Mouse (Mus musculus): ENCODE measurements around the gene Adamtsl2. TPM values are rescaled to one million over a fixed set of nuclear protein-coding genes. Genes with fewer than 3 reads are reported as not detected.
A peak's percentile ranks its signal among the peaks of the same experiment; 100 is the strongest.

Gene Adamtsl2
- polyA plus RNA-seq, 1 experiment from 2014 or later, result 9.6 TPM

DNA sequence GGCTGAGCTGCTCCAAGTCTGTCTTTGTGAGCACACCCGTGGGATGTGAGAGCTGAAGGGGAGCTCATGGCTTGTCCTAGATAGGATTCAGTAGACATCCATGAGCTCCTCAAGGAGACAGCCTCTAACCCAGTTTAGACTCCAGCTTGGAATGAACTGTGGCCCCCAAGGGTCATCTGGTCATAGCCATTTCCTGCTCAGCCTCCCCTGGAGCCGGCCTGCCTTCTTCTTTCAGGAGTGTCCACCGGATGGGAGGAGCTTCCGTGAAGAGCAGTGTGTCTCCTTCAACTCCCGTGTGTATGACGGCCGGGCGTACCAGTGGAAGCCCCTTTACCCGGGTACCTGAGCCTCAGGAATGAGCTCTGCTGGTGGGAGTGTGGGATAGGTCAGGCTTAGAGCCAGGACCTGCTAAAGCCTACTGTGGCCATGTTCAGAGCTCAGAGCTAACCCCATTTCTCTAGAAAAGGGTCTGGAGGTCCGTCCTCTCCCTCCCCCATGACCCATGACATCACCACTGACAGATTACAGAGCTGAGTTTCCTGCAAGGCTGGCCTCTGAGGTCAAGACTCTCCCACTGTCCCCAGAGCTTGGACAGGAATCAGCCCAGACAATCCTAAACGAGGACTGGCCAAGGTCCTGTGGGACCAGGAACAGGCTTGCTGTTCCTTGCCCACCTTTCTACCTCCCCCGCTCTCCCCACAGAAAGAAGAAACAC lies 4.7 kb downstream of the Adamtsl2 start:
- no peak for ATAC-seq
- Histone ChIP-seq H3K4me1 (ENCODE audit: control insufficient read depth, insufficient read depth, low read depth, low read length) (peaks cover 18% of the 10 kb centered on the region), H3K27me3 (replicated peaks; ENCODE audit: control insufficient read depth, insufficient read depth, low read length) (no peaks in the 10 kb centered on the region; the same call in 1 of the 2 replicates), H3K27ac (ENCODE audit: low read depth, low read length) (no peak overlapping the region), H3K36me3 (ENCODE audit: control insufficient read depth, insufficient read depth, low read length) (no peaks in the 10 kb centered on the region), H3K9ac (ENCODE audit: low read depth, low read length) (no peak overlapping the region), H3K4me2 (ENCODE audit: low read length) (no peak overlapping the region), H3K9me3 (ENCODE audit: control insufficient read depth, low read length) (no peaks in the 10 kb centered on the region), H3K4me3 (ENCODE audit: low read length) (no peak overlapping the region)
- 87% methylated on average over 12 of the region's 12 CpGs for WGBS

DNA sequence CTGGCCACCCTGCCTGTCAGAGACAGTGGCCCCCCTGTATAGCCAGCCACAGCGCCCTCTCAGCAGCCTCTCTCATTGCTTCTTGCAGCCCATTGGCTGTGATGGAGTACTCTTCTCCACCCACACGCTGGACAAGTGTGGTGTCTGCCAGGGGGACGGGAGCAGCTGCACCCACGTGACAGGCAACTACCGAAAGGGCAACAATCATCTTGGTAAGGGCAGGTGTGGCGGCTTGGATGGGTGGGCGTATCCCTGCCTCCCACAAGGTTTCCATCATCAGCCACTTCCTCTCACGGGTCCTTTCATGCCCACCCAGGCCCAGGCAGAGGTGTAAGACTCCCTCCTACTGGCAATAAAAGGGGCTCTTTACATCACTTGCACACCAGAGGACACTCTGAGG lies 5.8 kb downstream of the Adamtsl2 start:
- Histone ChIP-seq H3K4me3 (ENCODE audit: low read length) (no peak overlapping the region), H3K36me3 (ENCODE audit: control insufficient read depth, insufficient read depth, low read length) (no peaks in the 10 kb centered on the region), H3K27me3 (replicated peaks; ENCODE audit: control insufficient read depth, insufficient read depth, low read length) (no peaks in the 10 kb centered on the region; the same call in 1 of the 2 replicates), H3K27ac (ENCODE audit: low read depth, low read length) (no peak overlapping the region), H3K9ac (ENCODE audit: low read depth, low read length) (no peak overlapping the region), H3K4me2 (ENCODE audit: low read length) (no peak overlapping the region), H3K4me1 (ENCODE audit: control insufficient read depth, insufficient read depth, low read depth, low read length) (peaks cover 8% of the 10 kb centered on the region), H3K9me3 (ENCODE audit: control insufficient read depth, low read length) (no peaks in the 10 kb centered on the region)
- WGBS, result 52% methylated on average over 8 of the region's 8 CpGs
- ATAC-seq, result no peak

DNA sequence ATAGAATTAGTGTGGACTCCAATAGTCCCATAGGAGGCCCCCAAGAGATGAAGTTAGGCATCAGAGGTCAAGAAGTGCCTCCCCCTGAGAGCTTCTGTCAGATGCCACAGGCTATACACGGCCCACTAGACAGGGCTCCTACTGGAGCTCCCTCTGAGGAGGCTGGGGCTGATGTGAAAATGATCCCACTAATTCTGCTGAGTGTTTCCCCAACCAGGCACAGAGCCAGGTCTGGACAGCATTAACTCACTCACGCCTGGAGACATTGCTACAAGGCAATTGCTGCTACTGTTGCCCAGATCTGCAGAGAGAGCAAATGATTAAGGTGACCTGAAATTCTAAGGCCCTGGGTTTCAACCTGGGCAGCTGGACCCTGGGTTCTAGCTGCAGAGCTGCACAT lies 6.6 kb downstream of the Adamtsl2 start:
- no peaks in the 10 kb centered on the region; the same call in 1 of the 2 replicates for H3K27me3 ChIP-seq (replicated peaks; ENCODE audit: control insufficient read depth, insufficient read depth, low read length)
- 40% methylated on average over 2 of the region's 2 CpGs for WGBS
- ATAC-seq, result no peak
- no peak overlapping the region for H3K4me3 ChIP-seq (ENCODE audit: low read length)
- H3K36me3 ChIP-seq (ENCODE audit: control insufficient read depth, insufficient read depth, low read length), result no peaks in the 10 kb centered on the region
- H3K9ac ChIP-seq (ENCODE audit: low read depth, low read length), result no peak overlapping the region
- H3K4me2 ChIP-seq (ENCODE audit: low read length), result no peak overlapping the region
- H3K9me3 ChIP-seq (ENCODE audit: control insufficient read depth, low read length), result no peaks in the 10 kb centered on the region
- H3K27ac ChIP-seq (ENCODE audit: low read depth, low read length), result no peak overlapping the region
- peaks cover 7% of the 10 kb centered on the region for H3K4me1 ChIP-seq (ENCODE audit: control insufficient read depth, insufficient read depth, low read depth, low read length)

DNA sequence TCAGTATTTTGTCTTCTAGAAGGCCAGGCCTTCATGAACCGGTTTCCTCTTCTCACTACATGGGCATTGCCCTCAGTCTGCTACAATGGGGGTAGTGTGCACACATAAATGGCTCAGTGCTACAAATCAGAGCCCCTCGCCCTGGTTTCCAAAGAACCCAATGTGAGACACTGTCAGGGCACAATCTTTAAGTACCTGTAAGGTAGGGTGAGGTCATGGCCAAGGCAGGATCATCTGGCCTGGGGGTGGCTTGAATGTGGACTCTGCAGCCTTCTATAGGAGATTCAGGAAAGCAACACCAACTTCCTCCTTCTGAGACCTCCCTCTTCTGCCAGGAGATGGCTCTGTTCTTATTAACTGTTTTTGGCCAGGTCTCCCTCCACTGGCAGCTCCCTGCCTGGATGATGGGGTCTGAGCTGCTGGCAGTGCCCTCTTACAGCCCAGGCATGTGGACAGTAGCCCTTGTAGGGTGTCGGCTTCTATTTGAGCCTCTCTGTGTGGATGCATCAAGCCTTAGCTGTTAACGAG lies 7.4 kb downstream of the Adamtsl2 start:
- H3K9ac ChIP-seq (ENCODE audit: low read depth, low read length), result 0 out of 2 replicates have a peak overlapping the region, but pooled peaks have one; percentile 13
- H3K4me1 ChIP-seq (ENCODE audit: control insufficient read depth, insufficient read depth, low read depth, low read length), result peaks cover 7% of the 10 kb centered on the region
- no peak overlapping the region for H3K4me2 ChIP-seq (ENCODE audit: low read length)
- H3K9me3 ChIP-seq (ENCODE audit: control insufficient read depth, low read length), result no peaks in the 10 kb centered on the region
- H3K27ac ChIP-seq (ENCODE audit: low read depth, low read length), result no peak overlapping the region
- WGBS, result 86% methylated on average over 4 of the region's 4 CpGs
- H3K36me3 ChIP-seq (ENCODE audit: control insufficient read depth, insufficient read depth, low read length), result no peaks in the 10 kb centered on the region
- H3K27me3 ChIP-seq (replicated peaks; ENCODE audit: control insufficient read depth, insufficient read depth, low read length), result no peaks in the 10 kb centered on the region; the same call in 1 of the 2 replicates
- no peak for ATAC-seq
- no peak overlapping the region for H3K4me3 ChIP-seq (ENCODE audit: low read length)

DNA sequence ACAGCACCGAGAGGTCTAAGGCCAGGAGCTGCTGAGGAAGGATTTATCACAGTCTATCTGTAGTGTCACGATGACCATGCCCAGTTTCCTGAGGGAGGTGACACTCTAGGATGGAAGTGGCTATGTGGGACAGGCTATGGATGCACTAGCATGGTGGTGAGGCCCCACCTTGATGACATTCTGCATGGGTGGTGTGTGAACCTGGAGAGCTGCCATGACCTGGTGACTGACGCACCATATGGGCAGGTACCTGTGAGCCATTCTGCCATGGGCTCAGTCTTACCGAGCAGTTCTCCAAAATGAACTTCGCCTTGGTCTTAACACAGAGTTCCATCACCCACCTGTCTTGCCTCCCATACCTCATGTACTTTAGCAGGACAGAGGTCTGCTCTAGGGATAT lies 8.4 kb downstream of the Adamtsl2 start:
- Histone ChIP-seq H3K27ac (ENCODE audit: low read depth, low read length) (no peak overlapping the region), H3K4me3 (ENCODE audit: low read length) (no peak overlapping the region), H3K9me3 (ENCODE audit: control insufficient read depth, low read length) (no peaks in the 10 kb centered on the region), H3K4me2 (ENCODE audit: low read length) (no peak overlapping the region), H3K27me3 (replicated peaks; ENCODE audit: control insufficient read depth, insufficient read depth, low read length) (no peaks in the 10 kb centered on the region; the same call in 1 of the 2 replicates), H3K9ac (ENCODE audit: low read depth, low read length) (no peak overlapping the region), H3K36me3 (ENCODE audit: control insufficient read depth, insufficient read depth, low read length) (no peaks in the 10 kb centered on the region), H3K4me1 (ENCODE audit: control insufficient read depth, insufficient read depth, low read depth, low read length) (peaks cover 7% of the 10 kb centered on the region)
- no peak; the same call in 1 of the 2 replicates for ATAC-seq
- 91% methylated on average over 5 of the region's 5 CpGs for WGBS

DNA sequence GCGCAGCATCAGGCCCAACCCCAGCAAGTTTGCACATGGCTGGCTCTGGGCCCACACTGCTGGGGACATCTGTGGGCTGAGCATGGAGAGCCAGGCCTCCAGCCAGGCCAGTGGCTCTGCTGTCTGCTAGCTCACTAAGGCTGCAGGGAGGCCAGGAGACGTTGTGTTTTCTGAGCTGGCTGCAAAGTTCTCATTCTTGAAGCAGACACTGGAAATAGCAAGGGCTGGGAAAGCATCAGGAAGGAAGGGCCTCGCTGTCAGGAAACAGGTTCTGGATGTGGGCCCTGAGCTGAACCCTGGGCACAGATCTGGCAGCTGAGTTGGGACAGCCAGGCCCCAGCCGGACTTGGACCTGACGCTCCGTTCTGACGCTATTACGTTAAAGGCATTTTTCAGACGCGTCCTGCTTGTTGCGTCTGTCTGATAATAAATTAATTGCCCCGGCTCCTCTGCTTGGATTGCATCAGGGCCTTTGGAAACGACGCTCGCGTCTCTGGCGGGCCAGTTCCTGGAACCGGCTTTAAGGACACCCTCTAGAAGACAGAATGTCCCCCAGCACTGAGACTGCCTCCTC lies 9.0 kb downstream of the Adamtsl2 start:
- Histone ChIP-seq H3K4me2 (ENCODE audit: low read length) (no peak overlapping the region), H3K9me3 (ENCODE audit: control insufficient read depth, low read length) (no peaks in the 10 kb centered on the region), H3K4me3 (ENCODE audit: low read length) (no peak overlapping the region), H3K9ac (ENCODE audit: low read depth, low read length) (no peak overlapping the region), H3K36me3 (ENCODE audit: control insufficient read depth, insufficient read depth, low read length) (no peaks in the 10 kb centered on the region), H3K27ac (ENCODE audit: low read depth, low read length) (no peak overlapping the region), H3K27me3 (replicated peaks; ENCODE audit: control insufficient read depth, insufficient read depth, low read length) (no peaks in the 10 kb centered on the region), H3K4me1 (ENCODE audit: control insufficient read depth, insufficient read depth, low read depth, low read length) (peaks cover 7% of the 10 kb centered on the region)
- 50% methylated on average over 17 of the region's 18 CpGs for WGBS
- ATAC-seq, result 0 out of 2 replicates have a peak, but pooled peaks have one; percentile 50

DNA sequence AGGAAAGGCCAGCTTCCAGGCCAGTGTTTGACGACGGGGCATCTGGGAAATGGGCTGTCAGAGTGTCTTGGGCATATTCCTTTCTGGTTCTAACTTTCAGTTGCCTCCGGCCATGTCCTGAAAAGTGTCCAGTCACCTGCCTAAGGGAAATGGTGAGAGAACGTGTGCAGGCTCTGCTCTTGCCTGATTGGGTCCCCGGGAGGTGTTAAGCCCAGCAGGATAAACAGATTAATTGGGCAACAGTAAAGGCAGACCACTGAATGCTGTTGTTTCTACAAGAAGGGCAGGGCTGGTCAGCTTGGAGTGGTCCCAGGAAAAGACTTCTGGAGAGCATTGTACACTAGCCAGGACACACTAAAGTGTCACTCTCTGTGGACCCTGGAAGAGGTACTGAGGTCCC lies 9.5 kb downstream of the Adamtsl2 start:
- Histone ChIP-seq H3K36me3 (ENCODE audit: control insufficient read depth, insufficient read depth, low read length) (no peaks in the 10 kb centered on the region), H3K9ac (ENCODE audit: low read depth, low read length) (no peak overlapping the region), H3K27ac (ENCODE audit: low read depth, low read length) (no peak overlapping the region), H3K27me3 (replicated peaks; ENCODE audit: control insufficient read depth, insufficient read depth, low read length) (no peaks in the 10 kb centered on the region), H3K4me3 (ENCODE audit: low read length) (no peak overlapping the region), H3K9me3 (ENCODE audit: control insufficient read depth, low read length) (no peaks in the 10 kb centered on the region), H3K4me2 (ENCODE audit: low read length) (no peak overlapping the region), H3K4me1 (ENCODE audit: control insufficient read depth, insufficient read depth, low read depth, low read length) (peaks cover 7% of the 10 kb centered on the region)
- WGBS, result 78% methylated on average over 5 of the region's 5 CpGs
- no peak for ATAC-seq

DNA sequence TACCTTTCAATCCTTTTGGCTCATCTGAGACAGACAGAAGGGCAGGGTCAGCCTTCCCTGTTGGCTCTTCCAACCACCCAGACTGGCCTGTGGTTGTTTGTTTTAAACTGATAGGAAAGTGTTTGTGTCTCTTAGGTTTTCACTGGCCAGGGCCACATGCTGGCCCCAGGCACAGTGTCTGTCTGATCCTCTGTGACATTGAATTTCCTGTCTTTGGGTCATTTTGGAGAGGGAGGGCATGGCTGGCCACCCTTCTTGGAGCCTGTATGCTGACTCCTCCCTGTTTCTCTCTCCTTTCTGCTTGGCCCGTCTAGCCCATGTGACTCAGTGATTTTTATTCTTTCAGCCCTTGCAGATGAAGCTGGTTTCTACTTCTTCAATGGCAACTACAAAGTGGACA lies 10.1 kb downstream of the Adamtsl2 start:
- peaks cover 7% of the 10 kb centered on the region for H3K4me1 ChIP-seq (ENCODE audit: control insufficient read depth, insufficient read depth, low read depth, low read length)
- no peak overlapping the region for H3K27ac ChIP-seq (ENCODE audit: low read depth, low read length)
- H3K27me3 ChIP-seq (replicated peaks; ENCODE audit: control insufficient read depth, insufficient read depth, low read length), result no peaks in the 10 kb centered on the region
- ATAC-seq, result no peak
- no peak overlapping the region for H3K4me3 ChIP-seq (ENCODE audit: low read length)
- H3K36me3 ChIP-seq (ENCODE audit: control insufficient read depth, insufficient read depth, low read length), result no peaks in the 10 kb centered on the region
- no peaks in the 10 kb centered on the region for H3K9me3 ChIP-seq (ENCODE audit: control insufficient read depth, low read length)
- no peak overlapping the region for H3K4me2 ChIP-seq (ENCODE audit: low read length)
- no peak overlapping the region for H3K9ac ChIP-seq (ENCODE audit: low read depth, low read length)
- WGBS, result 73% methylated on average over 1 of the region's 1 CpGs

DNA sequence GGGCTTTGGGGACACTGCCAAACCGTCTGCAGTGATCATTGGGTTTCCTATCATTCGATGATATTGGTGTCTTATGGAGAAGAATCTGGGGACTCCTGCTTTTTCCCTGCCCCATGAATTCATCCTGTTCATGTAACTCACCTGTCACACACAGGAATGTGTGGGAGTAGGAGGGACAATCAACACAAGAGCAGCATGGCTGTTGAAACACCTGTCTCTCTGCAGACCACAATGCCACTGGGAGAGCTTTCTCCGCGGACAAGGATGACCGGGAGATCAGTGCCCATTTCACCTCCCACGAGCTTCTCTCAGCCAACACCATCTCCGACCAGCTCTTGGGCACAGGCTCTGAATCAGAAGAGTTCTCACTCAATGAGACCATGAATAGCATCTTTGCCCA lies 16.0 kb downstream of the Adamtsl2 start:
- 93% methylated on average over 7 of the region's 7 CpGs for WGBS
- Histone ChIP-seq H3K9ac (ENCODE audit: low read depth, low read length) (no peak overlapping the region), H3K4me3 (ENCODE audit: low read length) (no peak overlapping the region), H3K27ac (ENCODE audit: low read depth, low read length) (no peak overlapping the region), H3K9me3 (ENCODE audit: control insufficient read depth, low read length) (no peaks in the 10 kb centered on the region), H3K27me3 (replicated peaks; ENCODE audit: control insufficient read depth, insufficient read depth, low read length) (no peaks in the 10 kb centered on the region), H3K36me3 (ENCODE audit: control insufficient read depth, insufficient read depth, low read length) (no peaks in the 10 kb centered on the region), H3K4me1 (ENCODE audit: control insufficient read depth, insufficient read depth, low read depth, low read length) (peaks cover 14% of the 10 kb centered on the region), H3K4me2 (ENCODE audit: low read length) (no peak overlapping the region)
- ATAC-seq, result no peak
